Mouse (Mus musculus) heart, embryonic 15.5 days (tissue): ENCODE results near the gene Gpr89. TPM values are rescaled to one million over a fixed set of nuclear protein-coding genes. Genes with fewer than 3 reads are reported as not detected.

Source experiments
- ATAC-seq: fragments of 200-750 bp; cut with Nextera tagmentation; replicated peaks from 2 replicates; pipeline ENCODE4 v1.8.0; 2017; ENCODE audit warnings: low read depth, moderate TSS enrichment; ENCODE audit not compliant: insufficient number of reproducible peaks, insufficient read depth, low FRiP score
- H3K27ac ChIP-seq: fragments of 300-500 bp; sonication (generic); 2 replicates; pipeline ENCODE4 v1.5.1; 2015; ENCODE audit warnings: mild to moderate bottlenecking, inconsistent platforms
- H3K27me3 ChIP-seq: fragments of 300-500 bp; sonication (generic); 2 replicates; pipeline ENCODE4 v1.6.1; 2015; ENCODE audit warnings: inconsistent platforms
- H3K36me3 ChIP-seq: fragments of 300-500 bp; sonication (generic); 2 replicates; pipeline ENCODE4 v1.6.1; 2015; ENCODE audit warnings: mild to moderate bottlenecking, inconsistent platforms
- H3K4me1 ChIP-seq: fragments of 300-500 bp; sonication (generic); replicated peaks from 2 replicates; pipeline ENCODE4 v1.6.1; 2015; ENCODE audit warnings: inconsistent platforms
- H3K4me2 ChIP-seq: fragments of 300-500 bp; sonication (generic); 2 replicates; pipeline ENCODE4 v1.6.1; 2015; ENCODE audit warnings: inconsistent platforms, mild to moderate bottlenecking, moderate library complexity
- H3K4me3 ChIP-seq: fragments of 300-500 bp; sonication (generic); 2 replicates; pipeline ENCODE4 v1.5.1; 2015; ENCODE audit warnings: mild to moderate bottlenecking, inconsistent platforms
- H3K9ac ChIP-seq: fragments of 300-500 bp; sonication (generic); 2 replicates; pipeline ENCODE4 v1.6.1; 2015; ENCODE audit warnings: mild to moderate bottlenecking, inconsistent platforms
- H3K9me3 ChIP-seq: fragments of 300-500 bp; sonication (generic); replicated peaks from 2 replicates; pipeline ENCODE4 v1.6.1; 2016; ENCODE audit warnings: inconsistent platforms
- WGBS: fragments of 180-500 bp; shearing (Covaris S2); methylation state at CpG from one replicate; pipeline ENCODE4 v1.1.7; 2015; ENCODE audit warnings: mixed read lengths; 5-methylcytosine and 5-hydroxymethylcytosine counted together
- polyA plus RNA-seq: library from polyadenylated mRNA; unstranded; fragments of >200 nt; fragmentation: Nextera tagmentation; extraction: Ambion mirVana; gene quantifications from 2 replicates; pipeline ENCODE4 v1.2.1, GENCODE M21; 2015

Gene Gpr89
- polyA plus RNA-seq, 1 experiment from 2014 or later, result 24.6 TPM

DNA sequence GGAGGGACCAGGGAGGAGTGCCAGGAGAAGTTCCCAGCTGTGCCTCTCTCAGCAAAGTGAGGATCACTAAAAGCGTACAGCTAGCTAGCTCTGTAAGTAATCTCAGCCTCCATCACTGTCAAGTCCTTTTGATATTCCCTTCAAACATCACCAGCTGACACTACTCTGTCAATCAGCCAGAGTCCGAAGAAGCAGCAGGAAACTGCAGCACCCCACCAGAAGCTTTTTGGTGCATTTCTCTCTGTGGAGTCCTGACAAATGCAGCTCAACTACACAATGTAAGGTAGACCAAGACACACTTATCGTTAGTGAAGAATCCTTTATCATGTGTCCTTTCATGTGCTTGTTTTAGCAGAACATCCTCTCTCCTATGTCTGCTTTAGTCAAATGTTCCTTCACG lies 83.6 kb downstream of the Gpr89 start:
- no peaks in the 10 kb centered on the region for H3K9me3 ChIP-seq
- no peak overlapping the region for H3K4me2 ChIP-seq
- no peak for ATAC-seq
- no peaks in the 10 kb centered on the region for H3K36me3 ChIP-seq
- H3K4me3 ChIP-seq, result no peak overlapping the region
- no peaks in the 10 kb centered on the region for H3K4me1 ChIP-seq
- H3K27me3 ChIP-seq, result no peaks in the 10 kb centered on the region
- 79% methylated on average over 4 of the region's 4 CpGs for WGBS
- H3K27ac ChIP-seq, result no peak overlapping the region
- H3K9ac ChIP-seq, result no peak overlapping the region

DNA sequence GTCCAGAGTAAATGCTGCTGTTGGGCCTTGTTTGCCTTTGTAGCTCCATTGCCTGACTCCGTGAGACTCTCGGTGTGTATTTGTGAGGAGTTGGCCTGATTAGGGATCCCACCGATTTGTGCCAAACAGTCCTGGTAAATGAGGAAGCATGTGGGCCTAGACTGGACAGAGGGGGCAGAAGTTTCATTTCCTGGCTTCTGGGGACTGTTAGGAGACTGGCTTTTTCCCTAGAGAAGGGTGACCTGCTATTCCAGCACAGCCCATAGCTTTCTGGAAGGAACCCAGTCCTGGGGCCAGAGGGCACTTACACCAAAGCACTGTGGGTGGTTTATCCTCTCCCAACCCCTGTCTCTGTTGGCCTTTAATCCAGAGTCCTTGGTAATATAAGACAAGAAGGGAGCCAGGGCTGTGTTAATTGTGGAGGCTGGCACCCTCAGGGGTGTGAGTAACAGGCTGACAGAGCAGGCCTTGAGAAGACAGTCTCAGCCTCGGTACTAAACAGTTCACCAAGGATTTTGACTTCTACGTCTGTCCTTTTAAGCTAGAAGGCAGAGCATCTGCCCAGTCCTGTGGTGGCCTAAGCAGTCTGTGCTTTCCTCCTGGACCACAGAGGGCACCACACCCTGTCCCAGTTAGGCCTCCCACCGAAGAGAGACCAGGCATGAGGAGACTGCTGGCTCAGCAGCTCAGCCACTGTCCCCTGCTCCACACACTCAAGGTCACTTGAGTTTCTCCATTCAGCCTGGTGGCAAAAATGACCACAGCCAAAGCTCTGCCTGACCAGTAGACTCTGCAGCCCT lies 84.8 kb downstream of the Gpr89 start:
- no peak for ATAC-seq
- 68% methylated on average over 6 of the region's 6 CpGs for WGBS
- H3K27ac ChIP-seq, result no peak overlapping the region
- no peaks in the 10 kb centered on the region for H3K36me3 ChIP-seq
- no peaks in the 10 kb centered on the region for H3K27me3 ChIP-seq
- no peaks in the 10 kb centered on the region for H3K9me3 ChIP-seq
- no peak overlapping the region for H3K9ac ChIP-seq
- H3K4me3 ChIP-seq, result no peak overlapping the region
- no peaks in the 10 kb centered on the region for H3K4me1 ChIP-seq
- no peak overlapping the region for H3K4me2 ChIP-seq

Other genes starting within 250 kb of the Gpr89 start
- 0.31 and 0.56 TPM in 2 replicates for gene Ankrd35, start 235.2 kb downstream of the Gpr89 start, polyA plus RNA-seq
- 33.2 and 43.7 TPM in 2 replicates for gene Pias3, start 209.0 kb downstream of the Gpr89 start, polyA plus RNA-seq
- gene Nudt17, start 196.8 kb downstream of the Gpr89 start, polyA plus RNA-seq, result 6.6 and 7.0 TPM in 2 replicates
- gene Polr3c, start 177.7 kb downstream of the Gpr89 start, polyA plus RNA-seq, result 23.6 and 28.6 TPM in 2 replicates
- gene Rnf115, start 177.7 kb downstream of the Gpr89 start, polyA plus RNA-seq, result 33.4 and 40.5 TPM in 2 replicates
- 0.38 TPM in 1 of 2 replicates, not detected in the other for gene Pdzk1, start 76.1 kb downstream of the Gpr89 start, polyA plus RNA-seq
- gene Cd160, start 76.0 kb downstream of the Gpr89 start, polyA plus RNA-seq, result 0.60 and 4.0 TPM in 2 replicates
- 78.7 and 103 TPM in 2 replicates for gene Gja5, start 653 bp downstream of the Gpr89 start, polyA plus RNA-seq
- gene Gja8, start 20.7 kb upstream of the Gpr89 start, polyA plus RNA-seq, result not detected in 2 replicates